Mouse (Mus musculus) embryo, embryonic 11.5 days (tissue): ENCODE results near the gene Lrrc46.

Experiments used
- DNase-seq: peaks from one replicate; pipeline ENCODE4 v3.0.0-alpha.2; 2012; ENCODE audit warnings: low read depth, low spot score

The Lrrc46 gene

GRCm38 (mm10) chr11:97013121-97013670 lies 28.0 kb downstream of the Lrrc46 start, which contains the start of gene Sp6:
Gene Sp6, plus strand, starts transcription at chr11:97013394.
- DNase-seq, result no peak

- no peak for DNase-seq
These were observed 31.9 kb downstream of the Lrrc46 start for GRCm38 (mm10) chr11:97009198-97009790.

GRCm38 (mm10) chr11:97007093-97007794 lies 34.0 kb downstream of the Lrrc46 start:
- no peak for DNase-seq

DNA sequence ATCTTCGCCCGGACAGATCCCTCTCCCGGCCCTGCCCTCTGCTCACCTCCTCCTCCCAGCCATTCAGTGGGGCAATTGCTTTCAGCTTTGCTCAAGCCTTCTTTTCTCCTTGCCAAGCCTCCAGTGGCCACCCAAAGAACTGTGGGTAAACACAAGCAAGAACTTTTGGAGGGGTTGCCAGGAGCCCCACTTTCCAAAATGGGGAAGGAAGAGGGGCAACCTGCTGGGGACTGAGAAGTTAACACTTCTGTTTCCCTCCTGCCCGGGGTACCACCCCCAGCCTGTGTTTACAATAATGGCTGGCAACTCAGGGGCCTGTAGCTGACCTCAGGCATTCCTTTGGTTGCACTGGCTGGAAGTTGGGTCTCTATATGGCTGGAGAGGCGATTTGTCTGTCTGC lies 38.0 kb downstream of the Lrrc46 start:
- DNase-seq, result no peak

DNA sequence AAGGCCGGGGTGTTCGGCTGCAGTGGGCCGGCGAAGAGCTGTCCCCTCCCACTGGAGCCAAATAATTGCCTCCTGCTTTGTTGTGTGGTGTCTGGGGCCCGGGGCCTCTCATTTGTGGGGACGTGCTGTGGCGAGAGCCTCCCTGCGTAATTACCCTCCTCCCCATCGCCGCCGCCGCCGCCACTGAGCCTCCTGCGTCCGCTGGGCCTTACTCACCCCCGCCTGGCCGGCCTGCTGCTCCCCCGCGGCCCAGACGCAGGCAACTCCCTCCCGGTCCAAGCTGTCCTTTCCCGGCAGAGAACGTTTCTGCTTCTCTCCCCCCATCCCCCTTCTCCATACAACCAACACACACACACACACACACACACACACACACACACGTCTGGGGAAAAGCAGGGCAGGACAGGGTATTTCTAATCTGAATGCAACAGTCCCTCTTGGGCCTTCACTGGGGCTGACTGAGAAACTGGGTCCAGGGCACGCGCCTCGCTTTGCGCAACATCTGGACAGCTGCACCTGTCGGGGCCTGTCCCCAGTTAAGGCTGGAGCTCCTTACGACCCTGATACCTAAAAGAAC lies 43.7 kb downstream of the Lrrc46 start:
- no peak for DNase-seq

- no peak for DNase-seq
These were observed 44.3 kb downstream of the Lrrc46 start for GRCm38 (mm10) chr11:96996773-96997379.

- DNase-seq, result no peak
These were observed 45.1 kb downstream of the Lrrc46 start for GRCm38 (mm10) chr11:96995836-96996772.

DNA sequence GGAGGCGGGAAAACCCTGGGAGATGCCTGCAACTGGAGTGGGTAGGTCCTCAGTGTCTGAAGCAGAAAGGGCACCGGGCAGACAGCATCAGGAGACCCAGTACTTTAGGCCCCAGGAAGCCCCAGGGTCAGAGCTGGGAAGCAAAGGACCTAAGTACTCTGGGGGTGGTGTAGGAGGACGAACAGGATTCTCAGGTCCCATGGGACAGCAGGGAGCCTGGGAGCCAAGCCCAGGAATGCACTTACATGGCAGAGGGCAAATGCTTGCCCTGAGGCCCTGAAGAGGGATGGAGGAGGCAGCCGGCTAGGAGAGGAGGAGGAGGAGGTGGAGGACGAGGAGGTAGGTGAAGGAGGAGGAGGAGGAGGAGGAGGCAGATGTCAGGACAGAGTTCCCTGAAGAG lies 46.2 kb downstream of the Lrrc46 start:
- DNase-seq, result no peak

DNA sequence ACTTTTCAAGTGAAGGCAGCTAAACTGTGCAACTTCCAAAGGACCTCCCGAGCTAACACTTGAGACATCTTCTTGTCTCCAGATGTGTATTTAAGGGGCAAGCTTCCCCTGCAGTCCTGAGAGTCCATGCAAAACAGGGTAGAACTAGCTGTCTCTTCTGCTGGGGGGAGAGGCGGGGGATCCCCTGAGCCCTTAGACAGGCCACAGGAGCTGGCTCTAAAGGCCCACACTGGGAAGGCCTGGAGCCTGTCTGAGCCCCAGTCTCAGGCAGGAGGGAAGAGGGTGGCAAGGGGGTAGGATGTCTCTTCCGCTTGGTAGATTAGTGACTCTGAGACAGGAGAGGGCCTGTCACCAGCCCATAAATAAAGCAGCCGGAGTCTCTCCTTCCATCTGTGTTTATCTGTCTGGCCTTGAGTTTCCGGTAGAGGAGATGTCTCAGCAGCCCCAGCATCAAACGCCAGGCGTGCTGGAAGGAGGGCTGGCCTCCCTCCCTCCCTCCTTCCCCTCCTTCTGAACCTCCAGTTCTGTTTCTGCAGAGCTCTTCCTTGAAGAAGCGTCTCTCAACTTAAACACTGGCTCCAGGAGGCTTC lies 48.4 kb downstream of the Lrrc46 start:
- DNase-seq, result no peak

GRCm38 (mm10) chr11:96991501-96991900 lies 49.7 kb downstream of the Lrrc46 start:
- DNase-seq, result no peak

GRCm38 (mm10) chr11:96987873-96988655 lies 53.1 kb downstream of the Lrrc46 start:
- DNase-seq, result no peak

- no peak for DNase-seq
These were observed 54.7 kb downstream of the Lrrc46 start for GRCm38 (mm10) chr11:96986463-96986862.

DNA sequence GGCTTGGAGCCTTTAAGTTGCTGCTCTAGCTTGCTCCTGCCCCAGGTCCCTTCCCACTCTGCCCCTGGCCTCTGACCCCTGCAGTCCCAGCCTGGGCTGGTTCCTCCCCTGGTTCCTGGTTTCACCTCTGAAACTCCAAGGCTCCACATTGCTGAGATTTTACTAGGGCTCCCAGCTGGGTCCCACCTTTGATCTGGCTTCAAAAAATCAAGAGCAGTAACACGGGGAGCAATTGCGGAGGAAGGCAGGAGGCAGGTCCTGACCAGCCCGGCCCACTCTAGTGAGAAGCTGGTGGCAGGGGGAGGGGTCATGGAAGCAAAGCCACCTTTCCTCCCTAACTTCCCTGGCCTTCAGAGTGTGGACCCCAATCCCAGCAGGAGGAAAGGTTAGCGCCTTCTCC lies 56.3 kb downstream of the Lrrc46 start:
- DNase-seq, result no peak
